Mouse (Mus musculus): ENCODE data around the gene Spsb2. TPM values are rescaled to one million over a fixed set of nuclear protein-coding genes. Genes with fewer than 3 reads are reported as not detected.
A peak's percentile ranks its signal among the peaks of the same experiment; 100 is the strongest.

Gene Spsb2
- total RNA-seq, 2 experiments from 2014 or later = 0.58 to 4.3 TPM

GRCm38 (mm10) chr6:124847305-124847704 is 38.8 kb downstream of the Spsb2 start:
- ATAC-seq (replicated peaks; ENCODE audit: low FRiP score, poor library complexity, severe bottlenecking) = peak; percentile 79

GRCm38 (mm10) chr6:124850535-124850934 is 42.1 kb downstream of the Spsb2 start:
- no peak for ATAC-seq (replicated peaks; ENCODE audit: low FRiP score, poor library complexity, severe bottlenecking)

- ATAC-seq (replicated peaks; ENCODE audit: low FRiP score, poor library complexity, severe bottlenecking) = no peak
These were observed 46.2 kb downstream of the Spsb2 start for GRCm38 (mm10) chr6:124854647-124855046.

- ATAC-seq (replicated peaks; ENCODE audit: low FRiP score, poor library complexity, severe bottlenecking) = no peak
These were observed 47.9 kb downstream of the Spsb2 start for GRCm38 (mm10) chr6:124856321-124856720.

- no peak for ATAC-seq (replicated peaks; ENCODE audit: low FRiP score, poor library complexity, severe bottlenecking)
These were observed 48.7 kb downstream of the Spsb2 start, which contains the start of gene P3h3 for GRCm38 (mm10) chr6:124856916-124857839. Gene P3h3 (minus strand): TSS chr6:124857752.

GRCm38 (mm10) chr6:124857840-124858530 is 49.5 kb downstream of the Spsb2 start:
- ATAC-seq (replicated peaks; ENCODE audit: low FRiP score, poor library complexity, severe bottlenecking) = no peak

GRCm38 (mm10) chr6:124858561-124859318 is 50.3 kb downstream of the Spsb2 start:
- ATAC-seq (replicated peaks; ENCODE audit: low FRiP score, poor library complexity, severe bottlenecking) = no peak

GRCm38 (mm10) chr6:124859725-124860124 is 51.3 kb downstream of the Spsb2 start:
- peak; percentile 67; the same call in 1 of the 2 replicates for ATAC-seq (replicated peaks; ENCODE audit: low FRiP score, poor library complexity, severe bottlenecking)

Other genes with a start within 250 kb of the Spsb2 start
- gene C1rb, start 238.4 kb upstream of the Spsb2 start, total RNA-seq (2015; ENCODE audit: low replicate concordance) = 0.96 TPM in 1 of 2 replicates, not detected in the other
- 0.09 TPM in 1 of 2 replicates, not detected in the other for gene C1rb, start 238.4 kb upstream of the Spsb2 start, total RNA-seq (2017; ENCODE audit: low replicate concordance)
- not detected in 2 replicates for gene C1s2, start 172.6 kb upstream of the Spsb2 start, total RNA-seq (2015; ENCODE audit: low replicate concordance)
- not detected in 2 replicates for gene C1s2, start 172.6 kb upstream of the Spsb2 start, total RNA-seq (2017; ENCODE audit: low replicate concordance)
- 118 and 141 TPM in 2 replicates for gene Lpcat3, start 145.6 kb upstream of the Spsb2 start, total RNA-seq (2015; ENCODE audit: low replicate concordance)
- gene Lpcat3, start 145.6 kb upstream of the Spsb2 start, total RNA-seq (2017; ENCODE audit: low replicate concordance) = 81.5 and 135 TPM in 2 replicates
- 65.1 and 66.0 TPM in 2 replicates for gene Emg1, start 96.5 kb upstream of the Spsb2 start, total RNA-seq (2015; ENCODE audit: low replicate concordance)
- gene Emg1, start 96.5 kb upstream of the Spsb2 start, total RNA-seq (2017; ENCODE audit: low replicate concordance) = 35.8 and 37.2 TPM in 2 replicates
- gene Phb2, start 96.3 kb upstream of the Spsb2 start, total RNA-seq (2015; ENCODE audit: low replicate concordance) = 44.2 and 79.4 TPM in 2 replicates
- 70.3 and 70.7 TPM in 2 replicates for gene Phb2, start 96.3 kb upstream of the Spsb2 start, total RNA-seq (2017; ENCODE audit: low replicate concordance)
- gene Ptpn6, start 69.9 kb upstream of the Spsb2 start, total RNA-seq (2015; ENCODE audit: low replicate concordance) = 57.8 and 60.2 TPM in 2 replicates
- gene Ptpn6, start 69.9 kb upstream of the Spsb2 start, total RNA-seq (2017; ENCODE audit: low replicate concordance) = 142 and 156 TPM in 2 replicates
- 33.6 and 64.9 TPM in 2 replicates for gene Grcc10, start 67.3 kb upstream of the Spsb2 start, total RNA-seq (2015; ENCODE audit: low replicate concordance)
- gene Grcc10, start 67.3 kb upstream of the Spsb2 start, total RNA-seq (2017; ENCODE audit: low replicate concordance) = 7.5 and 16.9 TPM in 2 replicates
- gene Gm45234, start 52.6 kb upstream of the Spsb2 start, total RNA-seq (2015; ENCODE audit: low replicate concordance) = not detected in 2 replicates
- gene Gm45234, start 52.6 kb upstream of the Spsb2 start, total RNA-seq (2017; ENCODE audit: low replicate concordance) = 0.56 TPM in 1 of 2 replicates, not detected in the other
- gene Atn1, start 52.1 kb upstream of the Spsb2 start, total RNA-seq (2015; ENCODE audit: low replicate concordance) = 10.0 and 11.7 TPM in 2 replicates
- 0.94 and 2.0 TPM in 2 replicates for gene Atn1, start 52.1 kb upstream of the Spsb2 start, total RNA-seq (2017; ENCODE audit: low replicate concordance)
- gene Eno2, start 39.0 kb upstream of the Spsb2 start, total RNA-seq (2015; ENCODE audit: low replicate concordance) = not detected in 2 replicates
- gene Eno2, start 39.0 kb upstream of the Spsb2 start, total RNA-seq (2017; ENCODE audit: low replicate concordance) = not detected in 2 replicates
- not detected in 2 replicates for gene Lrrc23, start 28.9 kb upstream of the Spsb2 start, total RNA-seq (2015; ENCODE audit: low replicate concordance)
- not detected in 2 replicates for gene Lrrc23, start 28.9 kb upstream of the Spsb2 start, total RNA-seq (2017; ENCODE audit: low replicate concordance)
- 37.3 and 44.3 TPM in 2 replicates for gene Tpi1, start 5.6 kb downstream of the Spsb2 start, total RNA-seq (2015; ENCODE audit: low replicate concordance)
- gene Tpi1, start 5.6 kb downstream of the Spsb2 start, total RNA-seq (2017; ENCODE audit: low replicate concordance) = 30.0 and 31.0 TPM in 2 replicates
- 10.0 and 34.6 TPM in 2 replicates for gene Usp5, start 20.8 kb downstream of the Spsb2 start, total RNA-seq (2015; ENCODE audit: low replicate concordance)
- gene Usp5, start 20.8 kb downstream of the Spsb2 start, total RNA-seq (2017; ENCODE audit: low replicate concordance) = 22.0 and 29.6 TPM in 2 replicates
- gene Cdca3, start 20.9 kb downstream of the Spsb2 start, total RNA-seq (2015; ENCODE audit: low replicate concordance) = 65.8 and 68.0 TPM in 2 replicates
- 58.5 and 73.8 TPM in 2 replicates for gene Cdca3, start 20.9 kb downstream of the Spsb2 start, total RNA-seq (2017; ENCODE audit: low replicate concordance)
- gene Gnb3, start 31.6 kb downstream of the Spsb2 start, total RNA-seq (2015; ENCODE audit: low replicate concordance) = not detected in 2 replicates
- not detected in 2 replicates for gene Gnb3, start 31.6 kb downstream of the Spsb2 start, total RNA-seq (2017; ENCODE audit: low replicate concordance)
- not detected in 2 replicates for gene P3h3, start 49.1 kb downstream of the Spsb2 start, total RNA-seq (2015; ENCODE audit: low replicate concordance)
- gene P3h3, start 49.1 kb downstream of the Spsb2 start, total RNA-seq (2017; ENCODE audit: low replicate concordance) = 1.1 and 1.2 TPM in 2 replicates
- not detected in 2 replicates for gene Gpr162, start 55.3 kb downstream of the Spsb2 start, total RNA-seq (2015; ENCODE audit: low replicate concordance)
- not detected in 2 replicates for gene Gpr162, start 55.3 kb downstream of the Spsb2 start, total RNA-seq (2017; ENCODE audit: low replicate concordance)
- gene Cd4, start 79.6 kb downstream of the Spsb2 start, total RNA-seq (2015; ENCODE audit: low replicate concordance) = 6.3 and 6.9 TPM in 2 replicates
- 0.70 and 0.94 TPM in 2 replicates for gene Cd4, start 79.6 kb downstream of the Spsb2 start, total RNA-seq (2017; ENCODE audit: low replicate concordance)
- 1.0 and 2.7 TPM in 2 replicates for gene Lag3, start 103.0 kb downstream of the Spsb2 start, total RNA-seq (2015; ENCODE audit: low replicate concordance)
- gene Lag3, start 103.0 kb downstream of the Spsb2 start, total RNA-seq (2017; ENCODE audit: low replicate concordance) = 0.51 TPM in 1 of 2 replicates, not detected in the other
- gene Ptms, start 111.4 kb downstream of the Spsb2 start, total RNA-seq (2015; ENCODE audit: low replicate concordance) = 26.1 and 31.3 TPM in 2 replicates
- gene Ptms, start 111.4 kb downstream of the Spsb2 start, total RNA-seq (2017; ENCODE audit: low replicate concordance) = 12.0 and 21.8 TPM in 2 replicates
- 11.7 and 13.4 TPM in 2 replicates for gene Mlf2, start 122.7 kb downstream of the Spsb2 start, total RNA-seq (2015; ENCODE audit: low replicate concordance)
- 14.1 and 20.7 TPM in 2 replicates for gene Mlf2, start 122.7 kb downstream of the Spsb2 start, total RNA-seq (2017; ENCODE audit: low replicate concordance)
- gene Cops7a, start 156.9 kb downstream of the Spsb2 start, total RNA-seq (2015; ENCODE audit: low replicate concordance) = 10.2 and 16.5 TPM in 2 replicates
- gene Cops7a, start 156.9 kb downstream of the Spsb2 start, total RNA-seq (2017; ENCODE audit: low replicate concordance) = 5.6 and 7.7 TPM in 2 replicates
- not detected in 2 replicates for gene Pianp, start 188.0 kb downstream of the Spsb2 start, total RNA-seq (2015; ENCODE audit: low replicate concordance)
- gene Pianp, start 188.0 kb downstream of the Spsb2 start, total RNA-seq (2017; ENCODE audit: low replicate concordance) = not detected in 2 replicates
- 20.8 and 25.9 TPM in 2 replicates for gene Zfp384, start 200.5 kb downstream of the Spsb2 start, total RNA-seq (2015; ENCODE audit: low replicate concordance)
- 9.8 and 12.3 TPM in 2 replicates for gene Zfp384, start 200.5 kb downstream of the Spsb2 start, total RNA-seq (2017; ENCODE audit: low replicate concordance)
- gene Ing4, start 231.1 kb downstream of the Spsb2 start, total RNA-seq (2015; ENCODE audit: low replicate concordance) = 7.1 and 7.9 TPM in 2 replicates
- gene Ing4, start 231.1 kb downstream of the Spsb2 start, total RNA-seq (2017; ENCODE audit: low replicate concordance) = 27.7 and 35.7 TPM in 2 replicates
- 3.3 TPM in 1 of 2 replicates, not detected in the other for gene Acrbp, start 241.0 kb downstream of the Spsb2 start, total RNA-seq (2015; ENCODE audit: low replicate concordance)
- gene Acrbp, start 241.0 kb downstream of the Spsb2 start, total RNA-seq (2017; ENCODE audit: low replicate concordance) = 7.0 and 11.6 TPM in 2 replicates